Mouse (Mus musculus): ENCODE data around the gene Rplp0.

DNA sequence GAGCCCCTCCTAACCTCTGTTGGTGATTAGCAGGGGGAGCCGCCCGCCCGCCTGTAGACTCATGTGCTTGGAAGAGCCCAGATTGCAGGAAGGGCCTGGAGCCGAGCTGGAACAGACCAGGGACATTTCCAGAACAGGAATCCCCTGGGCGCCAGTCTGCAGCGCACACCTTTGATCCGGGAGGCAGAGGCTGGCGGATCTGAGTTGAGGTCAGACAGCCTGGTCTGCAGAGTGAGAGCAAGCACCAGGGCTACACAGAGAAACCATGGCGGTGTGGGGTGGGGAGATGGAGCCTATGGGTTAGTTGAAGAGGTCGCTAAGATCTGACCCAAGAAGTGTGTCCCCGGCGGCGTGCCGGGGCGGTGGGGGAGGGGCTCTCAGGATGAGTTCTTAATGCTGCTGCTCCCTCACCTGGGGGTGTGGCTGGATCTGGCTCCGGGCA, 25.0 kb upstream of the Rplp0 start:
- TF ChIP-seq POLR2A (IDR thresholded peaks at IDR 0.05; ENCODE audit: control insufficient read depth, extremely low read depth, insufficient read depth, low read length, poor library complexity) (no peak), CTCF (IDR thresholded peaks at IDR 0.05; ENCODE audit: borderline replicate concordance, control insufficient read depth, extremely low read depth, insufficient read depth, low read length, poor library complexity) (no peak)
